Mouse (Mus musculus) midbrain, embryonic 11.5 days (tissue): ENCODE data around the gene BC034090. TPM values are rescaled to one million over a fixed set of nuclear protein-coding genes. Genes with fewer than 3 reads are reported as not detected.
A peak's percentile ranks its signal among the peaks of the same experiment; 100 is the strongest.

ENCODE experiments used
- ATAC-seq: fragments of 200-750 bp; cut with Nextera tagmentation; 2 replicates; pipeline ENCODE4 v1.8.0; 2017; ENCODE audit warnings: moderate TSS enrichment, moderate library complexity; ENCODE audit not compliant: low FRiP score
- DNase-seq: peaks from one replicate; pipeline ENCODE4 v3.0.0; 2015; ENCODE audit warnings: low spot score; ENCODE audit errors: missing footprints
- H3K27ac ChIP-seq: fragments of 300-500 bp; sonication (generic); 2 replicates; pipeline ENCODE4 v1.5.1; 2014; ENCODE audit warnings: low read depth, low read length
- H3K27me3 ChIP-seq: fragments of 300-500 bp; sonication (generic); 2 replicates; pipeline ENCODE4 v1.6.1; 2014; ENCODE audit warnings: mild to moderate bottlenecking, low read length, moderate library complexity, mixed read lengths; ENCODE audit not compliant: control insufficient read depth, insufficient read depth
- H3K36me3 ChIP-seq: fragments of 300-500 bp; sonication (generic); 2 replicates; pipeline ENCODE4 v1.6.1; 2014; ENCODE audit warnings: mild to moderate bottlenecking, low read length, moderate library complexity, mixed read lengths; ENCODE audit not compliant: control insufficient read depth, insufficient read depth
- H3K4me1 ChIP-seq: fragments of 300-500 bp; sonication (generic); 2 replicates; pipeline ENCODE4 v1.6.1; 2014; ENCODE audit warnings: low read length; ENCODE audit not compliant: control insufficient read depth, insufficient read depth
- H3K4me2 ChIP-seq: fragments of 300-500 bp; sonication (generic); 2 replicates; pipeline ENCODE4 v1.6.1; 2014; ENCODE audit warnings: mild to moderate bottlenecking, moderate library complexity
- H3K4me3 ChIP-seq: fragments of 300-500 bp; sonication (generic); 2 replicates; pipeline ENCODE4 v1.5.1; 2014; ENCODE audit warnings: low read depth, low read length
- H3K9ac ChIP-seq: fragments of 300-500 bp; sonication (generic); 2 replicates; pipeline ENCODE4 v1.6.1; 2014; ENCODE audit warnings: low read length
- H3K9me3 ChIP-seq: fragments of 300-500 bp; sonication (generic); 2 replicates; pipeline ENCODE4 v1.6.1; 2016; ENCODE audit warnings: low read length; ENCODE audit not compliant: control insufficient read depth
- WGBS: fragments of 180-500 bp; shearing (Covaris S2); extraction: QIAGEN DNeasy Blood & Tissue Kit; methylation state at CpG from one replicate; pipeline ENCODE4 v1.1.7; 2014; 5-methylcytosine and 5-hydroxymethylcytosine counted together
- polyA plus RNA-seq: library from polyadenylated mRNA; unstranded; fragments of >200 nt; fragmentation: Nextera tagmentation; extraction: Ambion mirVana; gene quantifications from 2 replicates; pipeline ENCODE4 v1.2.1, GENCODE M21; 2014

The BC034090 gene
- polyA plus RNA-seq, 1 experiment from 2014 or later: 2.7 TPM

DNA sequence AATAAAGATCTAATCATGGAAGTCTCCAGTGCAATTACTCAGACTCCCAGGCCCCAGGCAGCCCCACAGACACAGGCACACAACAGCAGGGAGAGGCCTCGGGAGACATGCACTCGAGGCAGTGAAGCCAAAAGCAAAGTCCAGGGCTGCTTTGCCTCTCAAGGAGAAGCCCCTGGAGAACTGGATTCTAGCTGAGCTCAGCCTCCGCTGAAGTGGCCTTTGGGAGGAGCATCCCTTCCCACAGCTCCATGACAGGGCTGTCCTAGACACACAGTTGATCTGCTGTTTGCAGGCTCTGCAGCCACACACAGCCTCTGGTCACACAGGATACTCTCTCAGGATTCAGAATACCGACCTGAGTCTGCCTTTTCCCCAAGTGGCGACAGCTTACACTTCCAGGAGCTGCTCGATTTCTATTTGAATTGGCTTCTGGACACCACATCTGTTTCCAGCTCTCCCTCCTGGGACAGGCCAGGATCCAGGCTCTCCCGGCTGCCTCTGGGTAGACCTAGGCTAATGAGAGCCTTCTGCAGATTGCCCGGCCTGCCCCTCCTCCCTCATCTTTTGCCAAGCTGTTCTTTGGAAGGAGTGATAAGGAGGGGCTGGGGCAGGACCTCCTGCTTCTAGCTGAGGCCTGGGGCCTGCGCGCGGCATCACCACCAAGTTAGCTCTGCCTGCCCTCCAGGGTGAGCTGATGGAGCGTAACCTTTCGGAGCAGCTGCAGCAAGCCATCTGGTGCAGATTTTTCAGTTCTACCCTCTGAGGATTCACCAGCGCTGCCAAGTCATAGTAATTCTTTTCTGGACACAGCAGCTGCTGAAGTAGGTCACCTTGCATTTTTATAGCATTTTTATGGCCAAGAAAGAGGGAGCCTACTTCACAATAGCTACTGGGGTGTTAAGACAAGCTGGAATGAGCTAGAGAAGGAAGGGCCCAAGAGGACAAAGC, 14.5 kb downstream of the BC034090 start:
- DNase-seq (peak; percentile 91), ATAC-seq (peak; percentile 71)
- H3K4me2 ChIP-seq: no peak overlapping the region
- peak overlapping the region; percentile 74 for H3K27ac ChIP-seq
- 18% methylated on average over 14 of the region's 14 CpGs for WGBS
- no peaks in the 10 kb centered on the region for H3K36me3 ChIP-seq
- no peaks in the 10 kb centered on the region for H3K9me3 ChIP-seq
- no peak overlapping the region for H3K4me3 ChIP-seq
- H3K9ac ChIP-seq: no peak overlapping the region
- peaks cover 35% of the 10 kb centered on the region for H3K4me1 ChIP-seq
- H3K27me3 ChIP-seq: no peaks in the 10 kb centered on the region

DNA sequence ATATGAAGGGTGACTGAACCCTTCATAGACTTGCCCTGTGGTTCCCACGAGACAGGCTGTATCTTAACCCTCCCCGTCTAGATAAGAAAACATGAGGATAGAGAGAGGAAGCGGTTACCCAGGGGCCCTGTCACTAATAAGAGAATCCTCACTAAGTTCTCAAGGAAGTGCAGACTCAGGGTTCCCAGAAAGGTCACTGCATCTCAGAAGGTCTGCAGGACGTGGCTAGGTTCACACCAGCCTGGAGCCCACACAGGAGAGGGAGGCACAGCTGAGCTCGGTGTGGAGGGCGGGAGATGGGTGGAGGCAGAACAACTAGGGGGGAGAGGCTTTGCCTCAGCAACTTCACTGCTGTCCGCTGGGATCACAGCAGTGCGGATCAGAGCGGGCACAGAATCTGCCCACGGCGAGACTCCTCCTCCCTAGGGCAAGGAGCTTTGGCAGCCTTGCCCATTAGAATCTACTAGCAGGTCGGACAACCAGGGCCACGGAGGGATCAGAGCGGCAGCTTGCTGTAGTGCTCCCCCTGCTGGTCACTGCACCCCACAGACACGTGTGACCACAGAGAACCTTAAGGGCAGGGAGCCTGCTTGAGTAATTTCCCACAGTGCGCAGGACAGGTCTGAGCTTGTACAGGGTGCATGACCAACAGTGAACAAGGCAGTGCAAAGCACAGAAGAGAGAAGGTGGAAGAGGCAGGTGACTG, 20.2 kb downstream of the BC034090 start:
- DNase-seq (peak; percentile 98), ATAC-seq (peak; percentile 83)
- no peaks in the 10 kb centered on the region for H3K36me3 ChIP-seq
- H3K27ac ChIP-seq: no peak overlapping the region
- peaks cover 6% of the 10 kb centered on the region; the same call in 1 of the 2 replicates for H3K4me1 ChIP-seq
- no peak overlapping the region for H3K4me2 ChIP-seq
- H3K27me3 ChIP-seq: no peaks in the 10 kb centered on the region
- WGBS: 29% methylated on average over 16 of the region's 16 CpGs
- no peak overlapping the region for H3K4me3 ChIP-seq
- no peaks in the 10 kb centered on the region for H3K9me3 ChIP-seq
- no peak overlapping the region for H3K9ac ChIP-seq

DNA sequence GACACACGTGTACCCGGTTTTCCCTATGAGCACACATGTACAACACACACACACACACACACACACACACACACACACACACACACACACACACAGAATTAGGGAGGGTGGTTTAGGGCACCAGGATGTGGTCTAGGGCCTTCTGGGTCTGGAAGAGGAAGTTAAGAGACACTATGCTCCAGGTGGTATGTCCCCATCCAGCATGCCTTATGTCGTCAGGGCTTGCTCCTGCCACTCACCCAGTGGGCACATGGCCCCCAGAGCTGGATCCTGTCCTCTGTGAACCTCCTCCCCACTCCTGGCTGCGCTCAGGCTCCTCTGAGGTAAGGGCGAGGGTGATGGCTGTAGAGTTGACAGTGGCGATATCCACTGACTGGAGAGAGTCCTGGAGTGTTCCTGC, 21.2 kb downstream of the BC034090 start:
- H3K4me3 ChIP-seq: no peak overlapping the region
- DNase-seq (no peak), ATAC-seq (no peak)
- peaks cover 6% of the 10 kb centered on the region; the same call in 1 of the 2 replicates for H3K4me1 ChIP-seq
- H3K27me3 ChIP-seq: no peaks in the 10 kb centered on the region
- H3K9ac ChIP-seq: no peak overlapping the region
- H3K36me3 ChIP-seq: no peaks in the 10 kb centered on the region
- H3K27ac ChIP-seq: no peak overlapping the region
- no peaks in the 10 kb centered on the region for H3K9me3 ChIP-seq
- H3K4me2 ChIP-seq: no peak overlapping the region
- WGBS: 86% methylated on average over 6 of the region's 6 CpGs

DNA sequence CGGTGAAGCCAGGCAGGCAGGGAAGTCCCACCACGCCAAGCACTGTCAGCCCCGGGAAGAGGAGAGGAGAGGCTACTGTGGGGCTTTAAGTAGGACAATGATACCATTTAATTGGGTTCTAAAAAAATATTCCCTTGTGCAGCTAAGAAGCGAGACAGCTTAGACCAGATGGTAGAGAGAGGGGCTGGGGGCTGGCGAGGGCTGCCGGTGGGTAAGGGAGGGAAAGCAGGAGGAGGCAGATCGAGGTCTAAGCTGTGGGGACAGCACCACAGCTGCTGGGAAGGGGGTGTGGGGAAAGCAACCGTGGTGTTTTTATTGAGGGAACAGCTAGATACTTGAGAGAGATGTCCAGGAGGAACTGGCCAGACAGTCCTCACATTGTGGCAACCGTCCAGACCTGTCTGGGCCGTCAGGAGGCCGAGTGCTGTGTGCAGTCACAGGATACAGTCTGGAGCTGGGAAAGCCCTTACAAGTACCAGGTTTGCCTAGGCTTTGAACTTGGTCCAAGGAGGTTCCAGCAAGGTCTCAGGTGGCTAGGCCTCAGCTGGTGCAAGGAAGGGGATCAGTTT, 22.1 kb downstream of the BC034090 start:
- Histone ChIP-seq H3K4me3 (no peak overlapping the region), H3K27ac (no peak overlapping the region), H3K4me2 (no peak overlapping the region), H3K4me1 (peaks cover 6% of the 10 kb centered on the region; the same call in 1 of the 2 replicates), H3K9me3 (no peaks in the 10 kb centered on the region), H3K9ac (no peak overlapping the region), H3K36me3 (no peaks in the 10 kb centered on the region), H3K27me3 (no peaks in the 10 kb centered on the region)
- no peak for DNase-seq
- whole genome bisulfite sequencing: 78% methylated on average over 11 of the region's 11 CpGs
- no peak for ATAC-seq

DNA sequence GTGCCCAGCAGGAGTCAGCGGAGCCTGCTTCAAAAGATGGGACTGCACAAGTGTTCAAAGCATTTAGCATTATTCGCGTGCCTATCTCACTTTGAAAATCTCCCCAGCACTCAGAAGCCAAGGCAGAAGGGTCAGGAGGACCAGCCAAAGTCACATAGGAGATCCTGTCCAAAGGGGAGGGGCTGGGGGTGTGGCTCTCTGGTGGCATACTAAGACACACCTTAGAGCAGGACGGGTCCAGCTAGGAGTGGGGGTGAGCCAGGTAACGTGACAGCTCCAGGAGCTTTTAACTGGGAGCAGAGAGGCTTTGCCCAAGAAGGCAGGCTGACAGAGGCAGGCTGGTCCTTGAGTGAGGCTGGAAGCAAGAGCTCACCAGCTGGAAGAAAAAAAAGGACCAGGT, 25.3 kb downstream of the BC034090 start:
- H3K9ac ChIP-seq: no peak overlapping the region
- no peaks in the 10 kb centered on the region for H3K9me3 ChIP-seq
- WGBS: 78% methylated on average over 5 of the region's 5 CpGs
- ATAC-seq (no peak), DNase-seq (no peak)
- H3K27me3 ChIP-seq: no peaks in the 10 kb centered on the region; the same call in 1 of the 2 replicates
- H3K4me2 ChIP-seq: no peak overlapping the region
- no peak overlapping the region for H3K4me3 ChIP-seq
- H3K27ac ChIP-seq: no peak overlapping the region
- peaks cover 3% of the 10 kb centered on the region for H3K4me1 ChIP-seq
- no peaks in the 10 kb centered on the region for H3K36me3 ChIP-seq

DNA sequence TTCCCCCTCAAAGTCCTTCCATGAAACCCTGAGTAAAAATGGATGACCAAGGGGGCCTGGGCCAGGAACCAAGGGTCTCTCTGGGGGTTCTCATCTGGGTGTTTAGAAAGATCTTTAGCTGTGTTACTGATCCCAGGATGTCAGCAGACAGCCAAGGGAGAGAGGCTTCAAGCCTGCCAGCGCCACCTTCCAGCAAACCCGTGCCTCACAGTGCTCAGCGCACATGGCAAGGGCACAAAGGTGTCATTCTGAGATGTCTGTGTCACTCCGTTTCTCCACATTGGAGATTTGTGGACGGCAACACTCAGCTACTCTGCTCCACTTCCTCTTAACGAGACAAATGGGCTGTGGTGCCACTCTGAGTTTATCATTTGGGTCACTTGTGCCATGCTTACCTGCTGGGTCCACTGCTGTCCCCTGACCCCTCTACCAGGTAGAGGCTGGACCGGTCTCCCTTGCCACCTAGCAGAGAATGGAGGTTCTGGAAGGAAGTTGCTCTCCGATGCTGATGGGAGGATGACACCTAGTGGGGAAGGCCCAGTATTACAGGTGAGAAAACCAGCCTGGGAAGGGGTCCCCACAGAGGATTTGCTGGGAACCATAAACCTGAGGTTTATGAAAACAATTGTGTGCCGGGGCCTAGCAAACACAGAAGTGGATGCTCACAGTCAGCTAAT, 26.2 kb downstream of the BC034090 start:
- WGBS: 55% methylated on average over 9 of the region's 9 CpGs
- H3K9ac ChIP-seq: no peak overlapping the region
- H3K27ac ChIP-seq: no peak overlapping the region

DNA sequence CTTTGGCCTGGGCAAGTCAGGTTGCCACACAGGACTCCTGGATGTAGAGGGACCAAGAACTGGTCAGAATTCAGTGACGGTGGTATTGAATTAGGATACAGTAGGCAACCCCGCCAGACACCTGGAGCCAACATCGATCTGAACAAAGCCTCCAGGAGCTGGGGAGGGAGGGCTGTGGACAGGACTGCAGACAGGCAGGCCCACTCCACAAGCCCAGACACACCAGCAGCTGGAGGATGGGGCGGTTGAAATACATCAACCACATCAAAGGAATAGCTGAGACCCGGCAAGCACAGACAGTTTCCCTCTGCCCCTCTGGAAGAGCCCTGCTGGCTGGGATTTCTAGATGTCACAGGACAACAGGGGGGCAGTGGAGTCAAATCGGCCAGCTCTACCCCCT, 27.4 kb downstream of the BC034090 start:
- Histone ChIP-seq H3K9ac (no peak overlapping the region), H3K4me1 (peaks cover 23% of the 10 kb centered on the region), H3K27me3 (no peaks in the 10 kb centered on the region; the same call in 1 of the 2 replicates), H3K4me2 (no peak overlapping the region), H3K9me3 (no peaks in the 10 kb centered on the region), H3K27ac (no peak overlapping the region), H3K36me3 (no peaks in the 10 kb centered on the region), H3K4me3 (no peak overlapping the region)
- 76% methylated on average over 6 of the region's 6 CpGs for WGBS
- no peak for DNase-seq
- ATAC-seq: no peak

More for the DNA sequence above, 26.2 kb downstream of the BC034090 start:
- Histone ChIP-seq H3K4me3 (no peak overlapping the region), H3K4me2 (no peak overlapping the region), H3K27me3 (no peaks in the 10 kb centered on the region; the same call in 1 of the 2 replicates), H3K4me1 (peaks cover 12% of the 10 kb centered on the region), H3K36me3 (no peaks in the 10 kb centered on the region), H3K9me3 (no peaks in the 10 kb centered on the region)
- no peak for ATAC-seq
- DNase-seq: peak; percentile 97

DNA sequence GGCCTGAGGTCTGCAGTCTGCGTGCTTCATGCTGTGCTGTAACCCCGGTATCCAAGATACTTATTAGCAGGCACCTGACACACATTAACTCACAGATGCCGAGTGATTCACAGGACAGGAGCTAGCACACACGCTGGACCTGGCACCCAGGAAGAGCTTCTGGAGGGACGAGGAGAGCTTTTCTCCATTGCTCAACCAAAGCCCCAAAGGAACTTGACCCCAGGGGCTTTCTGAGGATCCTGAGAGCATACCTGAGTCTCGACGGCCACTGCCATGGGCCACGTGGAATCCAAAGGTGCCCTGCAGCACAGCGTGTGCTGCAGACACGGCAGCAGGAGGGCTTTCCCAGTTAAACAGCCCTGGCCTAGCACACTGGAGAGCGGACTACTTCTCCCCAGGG, 27.9 kb downstream of the BC034090 start:
- no peaks in the 10 kb centered on the region; the same call in 1 of the 2 replicates for H3K27me3 ChIP-seq
- no peak overlapping the region for H3K4me3 ChIP-seq
- no peaks in the 10 kb centered on the region for H3K36me3 ChIP-seq
- no peak for DNase-seq
- H3K9ac ChIP-seq: no peak overlapping the region
- 82% methylated on average over 11 of the region's 11 CpGs for WGBS
- no peak overlapping the region for H3K27ac ChIP-seq
- H3K9me3 ChIP-seq: no peaks in the 10 kb centered on the region
- ATAC-seq: no peak
- H3K4me1 ChIP-seq: peaks cover 29% of the 10 kb centered on the region
- no peak overlapping the region for H3K4me2 ChIP-seq
